Mouse (Mus musculus) liver, embryonic 15.5 days (tissue): ENCODE measurements around the gene Gas2l2. TPM values are rescaled to one million over a fixed set of nuclear protein-coding genes. Genes with fewer than 3 reads are reported as not detected.
A peak's percentile ranks its signal among the peaks of the same experiment; 100 is the strongest.

Experiments
- ATAC-seq: fragments of 200-750 bp; cut with Nextera tagmentation; 2 replicates; pipeline ENCODE4 v1.8.0; 2017; ENCODE audit warnings: moderate number of reproducible peaks, mild to moderate bottlenecking, moderate library complexity; ENCODE audit not compliant: insufficient read depth
- H3K27ac ChIP-seq: fragments of 300-500 bp; sonication (generic); replicated peaks from 2 replicates; pipeline ENCODE4 v1.5.1; 2015; ENCODE audit warnings: mild to moderate bottlenecking, inconsistent platforms
- H3K27me3 ChIP-seq: fragments of 300-500 bp; sonication (generic); 2 replicates; pipeline ENCODE4 v1.6.1; 2015; ENCODE audit warnings: mild to moderate bottlenecking, inconsistent platforms
- H3K36me3 ChIP-seq: fragments of 300-500 bp; sonication (generic); replicated peaks from 2 replicates; pipeline ENCODE4 v1.6.1; 2015; ENCODE audit warnings: moderate library complexity, mild to moderate bottlenecking, inconsistent platforms
- H3K4me1 ChIP-seq: fragments of 300-500 bp; sonication (generic); replicated peaks from 2 replicates; pipeline ENCODE4 v1.6.1; 2015; ENCODE audit warnings: inconsistent platforms
- H3K4me2 ChIP-seq: fragments of 300-500 bp; sonication (generic); 2 replicates; pipeline ENCODE4 v1.6.1; 2015; ENCODE audit warnings: moderate library complexity, mild to moderate bottlenecking, inconsistent platforms
- H3K4me3 ChIP-seq: fragments of 300-500 bp; sonication (generic); replicated peaks from 2 replicates; pipeline ENCODE4 v1.5.1; 2015; ENCODE audit warnings: mild to moderate bottlenecking, inconsistent platforms
- H3K9ac ChIP-seq: fragments of 300-500 bp; sonication (generic); 2 replicates; pipeline ENCODE4 v1.6.1; 2015; ENCODE audit warnings: moderate library complexity, mild to moderate bottlenecking, inconsistent platforms
- H3K9me3 ChIP-seq: fragments of 300-500 bp; sonication (generic); replicated peaks from 2 replicates; pipeline ENCODE4 v1.6.1; 2016; ENCODE audit warnings: inconsistent platforms
- WGBS: fragments of 180-500 bp; shearing (Covaris S2); methylation state at CpG from one replicate; pipeline ENCODE4 v1.1.7; 2015; ENCODE audit warnings: mixed read lengths; ENCODE audit not compliant: insufficient replicate concordance; 5-methylcytosine and 5-hydroxymethylcytosine counted together
- polyA plus RNA-seq: library from polyadenylated mRNA; unstranded; fragments of >200 nt; fragmentation: Nextera tagmentation; extraction: Ambion mirVana; gene quantifications from 2 replicates; pipeline ENCODE4 v1.2.1, GENCODE M21; 2015

Gene Gas2l2
- polyA plus RNA-seq, 1 experiment from 2014 or later = not detected

GRCm38 (mm10) chr11:83393062-83393461 lies 36.2 kb downstream of the Gas2l2 start:
- Histone ChIP-seq H3K4me3 (no peak overlapping the region), H3K27me3 (no peaks in the 10 kb centered on the region), H3K4me2 (no peak overlapping the region), H3K9me3 (no peaks in the 10 kb centered on the region), H3K9ac (no peak overlapping the region), H3K27ac (no peak overlapping the region), H3K36me3 (peaks cover 61% of the 10 kb centered on the region), H3K4me1 (no peaks in the 10 kb centered on the region)
- 76% methylated on average over 4 of the region's 4 CpGs for WGBS
- no peak for ATAC-seq

- Histone ChIP-seq H3K27ac (no peak overlapping the region), H3K36me3 (peaks cover 4% of the 10 kb centered on the region; the same call in 1 of the 2 replicates), H3K4me1 (peaks cover 9% of the 10 kb centered on the region), H3K4me3 (no peak overlapping the region), H3K9me3 (no peaks in the 10 kb centered on the region), H3K9ac (no peak overlapping the region), H3K4me2 (no peak overlapping the region), H3K27me3 (no peaks in the 10 kb centered on the region)
- WGBS = 83% methylated on average over 1 of the region's 1 CpGs
- no peak for ATAC-seq
These were observed 45.7 kb downstream of the Gas2l2 start for GRCm38 (mm10) chr11:83383532-83383887.

DNA sequence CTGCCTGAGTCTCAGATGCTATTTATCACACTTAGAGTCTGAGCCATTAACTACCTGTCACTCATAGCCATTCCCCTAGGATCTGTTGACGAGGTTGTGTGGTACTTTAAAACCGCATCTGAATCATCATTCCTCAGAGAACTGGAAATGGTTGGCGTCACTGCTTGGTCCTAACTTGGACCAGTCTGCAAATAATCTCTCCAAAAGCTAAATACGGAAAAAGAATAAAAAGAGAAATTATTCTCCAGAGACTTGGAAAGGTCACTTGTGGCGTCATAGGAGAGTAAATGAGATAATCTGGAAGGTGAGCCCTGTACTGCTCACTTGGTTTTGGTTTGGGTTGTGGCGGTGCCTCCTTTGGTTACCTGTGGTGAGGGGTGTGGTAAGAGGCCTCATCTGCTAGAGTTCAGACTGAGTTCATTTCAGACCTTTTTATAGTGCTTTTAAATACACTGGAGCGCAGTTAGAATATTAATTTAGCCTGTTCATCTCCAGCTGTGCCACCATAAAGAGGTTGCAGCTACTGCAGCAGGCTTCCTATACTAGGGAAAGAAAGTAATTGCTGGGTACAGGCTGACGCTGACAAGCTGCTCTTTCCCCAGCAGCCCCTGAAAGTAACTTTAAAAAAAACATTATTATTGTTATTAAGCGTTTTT lies 46.3 kb downstream of the Gas2l2 start:
- H3K9me3 ChIP-seq = no peaks in the 10 kb centered on the region
- H3K4me3 ChIP-seq = no peak overlapping the region
- no peak overlapping the region for H3K9ac ChIP-seq
- H3K27me3 ChIP-seq = no peaks in the 10 kb centered on the region
- no peaks in the 10 kb centered on the region for H3K36me3 ChIP-seq
- no peak overlapping the region for H3K4me2 ChIP-seq
- WGBS = 87% methylated on average over 9 of the region's 9 CpGs
- no peak overlapping the region for H3K27ac ChIP-seq
- H3K4me1 ChIP-seq = peaks cover 9% of the 10 kb centered on the region
- no peak for ATAC-seq

- peaks cover 23% of the 10 kb centered on the region for H3K36me3 ChIP-seq
- H3K9ac ChIP-seq = no peak overlapping the region
- no peaks in the 10 kb centered on the region for H3K9me3 ChIP-seq
- H3K4me2 ChIP-seq = no peak overlapping the region
- peak; percentile 25; the same call in 1 of the 2 replicates for ATAC-seq
- H3K27ac ChIP-seq = no peak overlapping the region
- peaks cover 9% of the 10 kb centered on the region for H3K4me1 ChIP-seq
- H3K27me3 ChIP-seq = no peaks in the 10 kb centered on the region
- WGBS = 38% methylated on average over 7 of the region's 7 CpGs
- no peak overlapping the region for H3K4me3 ChIP-seq
These were observed 49.4 kb downstream of the Gas2l2 start for GRCm38 (mm10) chr11:83379745-83380341.

Other genes starting within 250 kb of the Gas2l2 start
- 1.7 and 1.8 TPM in 2 replicates for gene Slfn3, start 238.1 kb downstream of the Gas2l2 start, polyA plus RNA-seq
- 32.3 and 37.0 TPM in 2 replicates for gene Slfn14, start 142.7 kb downstream of the Gas2l2 start, polyA plus RNA-seq
- gene Ap2b1, start 130.4 kb downstream of the Gas2l2 start, polyA plus RNA-seq = 18.6 and 19.6 TPM in 2 replicates
- gene Pex12, start 126.9 kb downstream of the Gas2l2 start, polyA plus RNA-seq = 5.1 and 5.4 TPM in 2 replicates
- 0.12 and 0.22 TPM in 2 replicates for gene Rasl10b, start 20.3 kb downstream of the Gas2l2 start, polyA plus RNA-seq
- gene 1700020L24Rik, start 8.2 kb upstream of the Gas2l2 start, polyA plus RNA-seq = 2.3 and 2.7 TPM in 2 replicates
- 0.39 and 0.41 TPM in 2 replicates for gene Mmp28, start 33.6 kb upstream of the Gas2l2 start, polyA plus RNA-seq
- gene Taf15, start 43.6 kb upstream of the Gas2l2 start, polyA plus RNA-seq = 3.7 and 3.9 TPM in 2 replicates
- not detected in 2 replicates for gene Heatr9, start 92.7 kb upstream of the Gas2l2 start, polyA plus RNA-seq
- gene Ccl5, start 101.1 kb upstream of the Gas2l2 start, polyA plus RNA-seq = 0.53 and 0.93 TPM in 2 replicates
- 54.3 and 58.4 TPM in 2 replicates for gene Ccl9, start 149.2 kb upstream of the Gas2l2 start, polyA plus RNA-seq
- gene Ccl6, start 163.6 kb upstream of the Gas2l2 start, polyA plus RNA-seq = 15.6 and 16.8 TPM in 2 replicates
- gene Rpl9-ps1, start 216.2 kb upstream of the Gas2l2 start, polyA plus RNA-seq = not detected in 2 replicates
- 0.83 and 1.2 TPM in 2 replicates for gene Ccl3, start 219.9 kb upstream of the Gas2l2 start, polyA plus RNA-seq
- gene Ccl4, start 233.1 kb upstream of the Gas2l2 start, polyA plus RNA-seq = 0.32 and 0.37 TPM in 2 replicates